Mouse (Mus musculus) neural tube, embryonic 11.5 days (tissue): ENCODE results near the gene Lipa. TPM values are rescaled to one million over a fixed set of nuclear protein-coding genes. Genes with fewer than 3 reads are reported as not detected.

Experiments used
- ATAC-seq: fragments of 200-750 bp; cut with Nextera tagmentation; 2 replicates; pipeline ENCODE4 v1.8.0; 2017; ENCODE audit warnings: moderate number of reproducible peaks, mild to moderate bottlenecking, moderate TSS enrichment, moderate library complexity; ENCODE audit not compliant: insufficient read depth, low FRiP score, low TSS enrichment
- DNase-seq: peaks from one replicate; pipeline ENCODE4 v3.0.0-alpha.2; 2015; ENCODE audit warnings: low spot score
- H3K27ac ChIP-seq: fragments of 300-500 bp; sonication (generic); 2 replicates; pipeline ENCODE4 v1.5.1; 2014; ENCODE audit warnings: low read depth, mild to moderate bottlenecking, low read length
- H3K27me3 ChIP-seq: fragments of 300-500 bp; sonication (generic); 2 replicates; pipeline ENCODE4 v1.6.1; 2014; ENCODE audit warnings: mild to moderate bottlenecking, low read length, mixed read lengths; ENCODE audit not compliant: control insufficient read depth, insufficient read depth
- H3K36me3 ChIP-seq: fragments of 300-500 bp; sonication (generic); 2 replicates; pipeline ENCODE4 v1.6.1; 2014; ENCODE audit warnings: mild to moderate bottlenecking, low read length, moderate library complexity, mixed read lengths; ENCODE audit not compliant: control insufficient read depth, insufficient read depth
- H3K4me1 ChIP-seq: fragments of 300-500 bp; sonication (generic); 2 replicates; pipeline ENCODE4 v1.6.1; 2014; ENCODE audit warnings: low read length, mixed read lengths; ENCODE audit not compliant: control insufficient read depth, insufficient read depth
- H3K4me2 ChIP-seq: fragments of 300-500 bp; sonication (generic); 2 replicates; pipeline ENCODE4 v1.6.1; 2014; ENCODE audit warnings: low read depth, mild to moderate bottlenecking, moderate library complexity
- H3K4me3 ChIP-seq: fragments of 300-500 bp; sonication (generic); 2 replicates; pipeline ENCODE4 v1.5.1; 2014; ENCODE audit warnings: low read depth, low read length
- H3K9ac ChIP-seq: fragments of 300-500 bp; sonication (generic); 2 replicates; pipeline ENCODE4 v1.6.1; 2014; ENCODE audit warnings: mild to moderate bottlenecking, low read length
- H3K9me3 ChIP-seq: fragments of 300-500 bp; sonication (generic); 2 replicates; pipeline ENCODE4 v1.6.1; 2016; ENCODE audit warnings: low read length; ENCODE audit not compliant: control insufficient read depth
- WGBS: fragments of 180-500 bp; shearing (Covaris S2); extraction: QIAGEN DNeasy Blood & Tissue Kit; methylation state at CpG from one replicate; pipeline ENCODE4 v1.1.7; 2014; 5-methylcytosine and 5-hydroxymethylcytosine counted together
- polyA plus RNA-seq: library from polyadenylated mRNA; unstranded; fragments of >200 nt; fragmentation: Nextera tagmentation; extraction: Ambion mirVana; gene quantifications from 2 replicates; pipeline ENCODE4 v1.2.1, GENCODE M21; 2014

The Lipa gene
- polyA plus RNA-seq, 1 experiment from 2014 or later: 27.5 TPM

GRCm38 (mm10) chr19:34532061-34532751, 4.9 kb upstream of the Lipa start:
- no peaks in the 10 kb centered on the region for H3K9me3 ChIP-seq
- DNase-seq: no peak
- WGBS: 95% methylated on average over 4 of the region's 4 CpGs
- no peak overlapping the region for H3K27ac ChIP-seq
- H3K27me3 ChIP-seq: no peaks in the 10 kb centered on the region
- H3K4me3 ChIP-seq: no peak overlapping the region
- H3K4me2 ChIP-seq: no peak overlapping the region
- no peaks in the 10 kb centered on the region for H3K36me3 ChIP-seq
- ATAC-seq: no peak
- no peak overlapping the region for H3K9ac ChIP-seq
- no peaks in the 10 kb centered on the region for H3K4me1 ChIP-seq

GRCm38 (mm10) chr19:34526321-34526923, 852 bp downstream of the Lipa start:
- ATAC-seq (no peak), DNase-seq (no peak)
- H3K9me3 ChIP-seq: no peaks in the 10 kb centered on the region
- no peaks in the 10 kb centered on the region for H3K36me3 ChIP-seq
- H3K4me3 ChIP-seq: peak overlapping the region; percentile 61
- peak overlapping the region; percentile 66 for H3K9ac ChIP-seq
- H3K4me1 ChIP-seq: no peaks in the 10 kb centered on the region
- H3K27me3 ChIP-seq: no peaks in the 10 kb centered on the region
- no peak overlapping the region for H3K27ac ChIP-seq
- H3K4me2 ChIP-seq: peak overlapping the region; percentile 79
- WGBS: 45% methylated on average over 11 of the region's 11 CpGs

- H3K27ac ChIP-seq: no peak overlapping the region
- no peak overlapping the region for H3K4me2 ChIP-seq
- no peak overlapping the region for H3K9ac ChIP-seq
- no peaks in the 10 kb centered on the region for H3K4me1 ChIP-seq
- 79% methylated on average over 9 of the region's 9 CpGs for WGBS
- H3K27me3 ChIP-seq: no peaks in the 10 kb centered on the region
- H3K4me3 ChIP-seq: no peak overlapping the region
- H3K9me3 ChIP-seq: no peaks in the 10 kb centered on the region
- no peak for ATAC-seq
- DNase-seq: no peak
- H3K36me3 ChIP-seq: no peaks in the 10 kb centered on the region
These were observed 2.6 kb downstream of the Lipa start for GRCm38 (mm10) chr19:34524646-34525045.

GRCm38 (mm10) chr19:34523106-34523725, 4.1 kb downstream of the Lipa start:
- no peaks in the 10 kb centered on the region for H3K27me3 ChIP-seq
- ATAC-seq: no peak
- no peaks in the 10 kb centered on the region for H3K9me3 ChIP-seq
- H3K36me3 ChIP-seq: no peaks in the 10 kb centered on the region
- H3K9ac ChIP-seq: no peak overlapping the region
- WGBS: 83% methylated on average over 12 of the region's 12 CpGs
- no peak overlapping the region for H3K27ac ChIP-seq
- no peak overlapping the region for H3K4me3 ChIP-seq
- H3K4me1 ChIP-seq: no peaks in the 10 kb centered on the region
- DNase-seq: no peak
- H3K4me2 ChIP-seq: no peak overlapping the region

- Histone ChIP-seq H3K4me2 (no peak overlapping the region), H3K9ac (no peak overlapping the region), H3K27me3 (no peaks in the 10 kb centered on the region), H3K4me3 (no peak overlapping the region), H3K4me1 (no peaks in the 10 kb centered on the region), H3K27ac (no peak overlapping the region), H3K36me3 (no peaks in the 10 kb centered on the region), H3K9me3 (no peaks in the 10 kb centered on the region)
- ATAC-seq (no peak), DNase-seq (no peak)
- 86% methylated on average over 1 of the region's 1 CpGs for WGBS
These were observed 5.3 kb downstream of the Lipa start for GRCm38 (mm10) chr19:34521978-34522377.

GRCm38 (mm10) chr19:34521361-34521760, 5.9 kb downstream of the Lipa start:
- no peaks in the 10 kb centered on the region for H3K9me3 ChIP-seq
- H3K27ac ChIP-seq: no peak overlapping the region
- 81% methylated on average over 2 of the region's 2 CpGs for WGBS
- no peak overlapping the region for H3K4me2 ChIP-seq
- no peaks in the 10 kb centered on the region for H3K4me1 ChIP-seq
- no peaks in the 10 kb centered on the region for H3K27me3 ChIP-seq
- DNase-seq (no peak), ATAC-seq (no peak)
- no peak overlapping the region for H3K4me3 ChIP-seq
- no peak overlapping the region for H3K9ac ChIP-seq
- H3K36me3 ChIP-seq: no peaks in the 10 kb centered on the region

GRCm38 (mm10) chr19:34520051-34520450, 7.2 kb downstream of the Lipa start:
- Histone ChIP-seq H3K36me3 (no peaks in the 10 kb centered on the region), H3K9ac (no peak overlapping the region), H3K27ac (no peak overlapping the region), H3K27me3 (no peaks in the 10 kb centered on the region), H3K4me3 (no peak overlapping the region), H3K4me1 (no peaks in the 10 kb centered on the region), H3K9me3 (no peaks in the 10 kb centered on the region), H3K4me2 (no peak overlapping the region)
- whole genome bisulfite sequencing: 93% methylated on average over 4 of the region's 4 CpGs
- no peak for ATAC-seq
- no peak for DNase-seq

- WGBS: 90% methylated on average over 3 of the region's 3 CpGs
- Histone ChIP-seq H3K4me3 (no peak overlapping the region), H3K9me3 (no peaks in the 10 kb centered on the region), H3K4me1 (no peaks in the 10 kb centered on the region), H3K9ac (no peak overlapping the region), H3K4me2 (no peak overlapping the region), H3K27me3 (no peaks in the 10 kb centered on the region), H3K27ac (no peak overlapping the region), H3K36me3 (no peaks in the 10 kb centered on the region)
- no peak for ATAC-seq
- DNase-seq: no peak
These were observed 7.6 kb downstream of the Lipa start for GRCm38 (mm10) chr19:34519646-34520045.

- 76% methylated on average over 3 of the region's 3 CpGs for WGBS
- Histone ChIP-seq H3K9ac (no peak overlapping the region), H3K9me3 (no peaks in the 10 kb centered on the region), H3K27ac (no peak overlapping the region), H3K36me3 (no peaks in the 10 kb centered on the region), H3K27me3 (no peaks in the 10 kb centered on the region), H3K4me1 (no peaks in the 10 kb centered on the region), H3K4me3 (no peak overlapping the region), H3K4me2 (no peak overlapping the region)
- DNase-seq: no peak
- ATAC-seq: no peak
These were observed 8.5 kb downstream of the Lipa start for GRCm38 (mm10) chr19:34518786-34519185.
